Mouse (Mus musculus) heart, postnatal 36 days (tissue): Measurements from ENCODE around the gene Lrch3. TPM values are rescaled to one million over a fixed set of nuclear protein-coding genes. Genes with fewer than 3 reads are reported as not detected.
"Not testable (repeated sequence)": the region's sequence is repeated elsewhere in the genome, so short reads cannot be mapped to it uniquely, and the experiment has no call there.

Experiments used
- DNase-seq, 2 experiments: peaks; one replicate each; pipeline ENCODE4 v3.0.0; 2021 to 2022
- intact Hi-C: fragments of 180-260 bp; cut with DNase I; formaldehyde crosslinking; loops from one replicate; pipeline ENCODE4 v1.15.1; 2025
- total RNA-seq, 2 experiments: library from RNA; stranded (reverse); gene quantifications; 2 replicates each; pipeline ENCODE4 v1.2.3; 2021

Lrch3 gene
- total RNA-seq, result 10 to 100 TPM; 24.6 to 25.4 TPM

GRCm38 (mm10) chr16:32913937-32914881 lies at the start of gene Lrch3:
TSS of gene Lrch3 (plus strand) at chr16:32914100.
- intact Hi-C loops, result loop anchor here (2.0 to 5.0 kb wide), 3 partner anchors 33 to 99 kb away; partner anchors contain the start of genes Fyttd1 and Rubcn
- peak; percentile 95 to 99 for DNase-seq

- no peak for DNase-seq
- intact Hi-C loops, result no loop called here
Measured at GRCm38 (mm10) chr16:32865401-32865800, 48.5 kb upstream of the Lrch3 start.

- intact Hi-C loops, result no loop called here
- DNase-seq, result no peak
Measured at GRCm38 (mm10) chr16:32866713-32867112, 47.2 kb upstream of the Lrch3 start.

- intact Hi-C loops, result loop anchor here (1.0 kb wide), 1 partner anchor 9 kb away; the partner anchor contains the start of genes Fyttd1 and Rubcn
- DNase-seq, result peak; percentile 86 to 90
Measured at GRCm38 (mm10) chr16:32867919-32868552, 45.9 kb upstream of the Lrch3 start.

- intact Hi-C loops, result loop anchor here (10.0 kb wide), 1 partner anchor 535 kb away; the partner anchor contains the start of gene Ubxn7
- no peak for DNase-seq
Measured at GRCm38 (mm10) chr16:32870231-32870630, 43.7 kb upstream of the Lrch3 start.

GRCm38 (mm10) chr16:32873366-32873765 lies 40.5 kb upstream of the Lrch3 start:
- intact Hi-C loops, result loop anchor here (10.0 kb wide), 1 partner anchor 539 kb away; the partner anchor contains the start of gene Ubxn7
- DNase-seq, result no peak

GRCm38 (mm10) chr16:32875281-32875680 lies 38.6 kb upstream of the Lrch3 start:
- not testable (repeated sequence) for DNase-seq
- intact Hi-C loops, result loop anchor here (5.0 to 10.0 kb wide), 2 partner anchors 63 to 540 kb away; partner anchors contain the start of genes Smbd1 and Ubxn7

GRCm38 (mm10) chr16:32875847-32876246 lies 38.1 kb upstream of the Lrch3 start:
- intact Hi-C loops, result loop anchor here (2.0 to 10.0 kb wide), 3 partner anchors 39 to 541 kb away; partner anchors contain the start of genes Lrch3, Smbd1 and Ubxn7
- no peak for DNase-seq

- no peak for DNase-seq
- intact Hi-C loops, result loop anchor here (1.0 to 10.0 kb wide), 5 partner anchors 9 to 542 kb away; partner anchors contain the start of genes Lrch3, Smbd1 and Ubxn7
Measured at GRCm38 (mm10) chr16:32876831-32877230, 37.1 kb upstream of the Lrch3 start.

- DNase-seq, result peak; percentile 95 to 97
- intact Hi-C loops, result loop anchor here (1.0 to 10.0 kb wide), 5 partner anchors 9 to 543 kb away; partner anchors contain the start of genes Lrch3, Smbd1 and Ubxn7
Measured at GRCm38 (mm10) chr16:32877343-32878156, 36.4 kb upstream of the Lrch3 start, which contains the start of the genes Fyttd1 and Rubcn. TSS of gene Fyttd1 (plus strand) at chr16:32877500. TSS of gene Rubcn (minus strand) at chr16:32877766.

- DNase-seq, result no peak
- intact Hi-C loops, result loop anchor here (5.0 to 10.0 kb wide), 2 partner anchors 66 to 543 kb away; partner anchors contain the start of genes Smbd1 and Ubxn7
Measured at GRCm38 (mm10) chr16:32878157-32878598, 35.7 kb upstream of the Lrch3 start.

GRCm38 (mm10) chr16:32878972-32879926 lies 34.7 kb upstream of the Lrch3 start:
- DNase-seq, result no peak
- intact Hi-C loops, result loop anchor here (5.0 to 10.0 kb wide), 2 partner anchors 67 to 544 kb away; partner anchors contain the start of genes Smbd1 and Ubxn7

GRCm38 (mm10) chr16:32881538-32881937 lies 32.4 kb upstream of the Lrch3 start:
- DNase-seq, result no peak
- intact Hi-C loops, result no loop called here

- intact Hi-C loops, result no loop called here
- DNase-seq, result no peak
Measured at GRCm38 (mm10) chr16:32887996-32888395, 25.9 kb upstream of the Lrch3 start.

- intact Hi-C loops, result no loop called here
- DNase-seq, result no peak
Measured at GRCm38 (mm10) chr16:32889881-32890280, 24.0 kb upstream of the Lrch3 start.

- no peak for DNase-seq
- intact Hi-C loops, result no loop called here
Measured at GRCm38 (mm10) chr16:32896126-32896525, 17.8 kb upstream of the Lrch3 start.

- DNase-seq, result no peak
- intact Hi-C loops, result loop anchor here (5.0 kb wide), 1 partner anchor 86 kb away; no protein-coding TSS in a partner anchor
Measured at GRCm38 (mm10) chr16:32901360-32902050, 12.4 kb upstream of the Lrch3 start.

- intact Hi-C loops, result loop anchor here (5.0 kb wide), 1 partner anchor 85 kb away; no protein-coding TSS in a partner anchor
- DNase-seq, result no peak
Measured at GRCm38 (mm10) chr16:32902051-32902428, 11.9 kb upstream of the Lrch3 start.
